Mouse (Mus musculus) cortical plate, adult 2 months (tissue): ENCODE results near the gene Hspa12a. TPM values are rescaled to one million over a fixed set of nuclear protein-coding genes. Genes with fewer than 3 reads are reported as not detected.

Source experiments
- H3K27ac ChIP-seq: fragments of 200-500 bp; 2 replicates; pipeline ENCODE4 v1.5.1; 2012; ENCODE audit warnings: low read length, control low read depth, inconsistent platforms; ENCODE audit not compliant: insufficient read depth
- H3K4me1 ChIP-seq: fragments of 200-500 bp; 2 replicates; pipeline ENCODE4 v1.6.1; 2011; ENCODE audit warnings: low read length; ENCODE audit not compliant: control insufficient read depth, insufficient read depth
- H3K4me3 ChIP-seq: fragments of 200-500 bp; 2 replicates; pipeline ENCODE4 v1.5.1; 2011; ENCODE audit warnings: mild to moderate bottlenecking, low read length, control low read depth; ENCODE audit not compliant: insufficient read depth
- CTCF ChIP-seq: fragments of 200-500 bp; IDR thresholded peaks from 2 replicates; pipeline ENCODE4 v1.5.1; 2011; ENCODE audit warnings: mild to moderate bottlenecking, control low read depth, low read length; ENCODE audit not compliant: insufficient read depth; ENCODE audit errors: extremely low read depth
- POLR2A ChIP-seq: fragments of 200-500 bp; IDR thresholded peaks from 2 replicates; pipeline ENCODE4 v1.6.1; 2011; ENCODE audit warnings: mild to moderate bottlenecking, low read length, control low read depth; ENCODE audit not compliant: insufficient read depth; ENCODE audit errors: extremely low read depth
- polyA plus RNA-seq: library from polyadenylated mRNA; depleted of rRNA; stranded (reverse); fragments of >200 nt; gene quantifications from 2 replicates; pipeline ENCODE4 v1.2.3, GENCODE M21; 2012

Hspa12a gene
- polyA plus RNA-seq, 1 experiment = 122 TPM

- H3K27ac ChIP-seq = no peak overlapping the region
- TF ChIP-seq CTCF = no peak
- no peak for TF ChIP-seq POLR2A
- H3K4me1 ChIP-seq = peaks cover 4% of the 10 kb centered on the region; the same call in 1 of the 2 replicates
- peak overlapping the region; percentile 64; the same call in 1 of the 2 replicates for H3K4me3 ChIP-seq
Observed at GRCm38 (mm10) chr19:58861174-58861760, 82.2 kb downstream of the Hspa12a start.

GRCm38 (mm10) chr19:58860255-58861173 is 82.9 kb downstream of the Hspa12a start:
- Histone ChIP-seq H3K4me3 (peak overlapping the region; percentile 64), H3K4me1 (peaks cover 6% of the 10 kb centered on the region; the same call in 1 of the 2 replicates), H3K27ac (no peak overlapping the region)
- no peak for TF ChIP-seq CTCF
- TF ChIP-seq POLR2A = peak; percentile 79

GRCm38 (mm10) chr19:58859831-58860254 is 83.6 kb downstream of the Hspa12a start:
- Histone ChIP-seq H3K4me1 (peaks cover 7% of the 10 kb centered on the region; the same call in 1 of the 2 replicates), H3K27ac (no peak overlapping the region; the same call in 1 of the 2 replicates), H3K4me3 (peak overlapping the region; percentile 64)
- TF ChIP-seq CTCF = no peak
- TF ChIP-seq POLR2A = 0 out of 2 replicates have a peak, but pooled peaks have one; percentile 28

GRCm38 (mm10) chr19:58859357-58859756 is 84.1 kb downstream of the Hspa12a start:
- TF ChIP-seq CTCF (no peak), POLR2A (no peak)
- peaks cover 7% of the 10 kb centered on the region; the same call in 1 of the 2 replicates for H3K4me1 ChIP-seq
- H3K27ac ChIP-seq = no peak overlapping the region; the same call in 1 of the 2 replicates
- peak overlapping the region; percentile 64 for H3K4me3 ChIP-seq

GRCm38 (mm10) chr19:58856129-58856855 is 87.2 kb downstream of the Hspa12a start:
- H3K4me3 ChIP-seq = no peak overlapping the region
- peaks cover 7% of the 10 kb centered on the region; the same call in 1 of the 2 replicates for H3K4me1 ChIP-seq
- TF ChIP-seq CTCF = no peak
- TF ChIP-seq POLR2A = no peak
- H3K27ac ChIP-seq = no peak overlapping the region

GRCm38 (mm10) chr19:58854899-58855298 is 88.6 kb downstream of the Hspa12a start:
- H3K27ac ChIP-seq = no peak overlapping the region
- no peak overlapping the region for H3K4me3 ChIP-seq
- peaks cover 7% of the 10 kb centered on the region; the same call in 1 of the 2 replicates for H3K4me1 ChIP-seq
- TF ChIP-seq POLR2A = no peak
- no peak for TF ChIP-seq CTCF

- no peak for TF ChIP-seq POLR2A
- TF ChIP-seq CTCF = no peak
- Histone ChIP-seq H3K4me1 (peaks cover 6% of the 10 kb centered on the region; the same call in 1 of the 2 replicates), H3K4me3 (no peak overlapping the region), H3K27ac (no peak overlapping the region)
Observed at GRCm38 (mm10) chr19:58853036-58853735, 90.3 kb downstream of the Hspa12a start.

GRCm38 (mm10) chr19:58850719-58851466 is 92.6 kb downstream of the Hspa12a start:
- no peak for TF ChIP-seq POLR2A
- TF ChIP-seq CTCF = no peak
- H3K4me3 ChIP-seq = no peak overlapping the region
- H3K27ac ChIP-seq = no peak overlapping the region
- H3K4me1 ChIP-seq = peaks cover 2% of the 10 kb centered on the region
